Mouse (Mus musculus) kidney, adult 2 months (tissue): ENCODE results near the gene Sucla2. TPM values are rescaled to one million over a fixed set of nuclear protein-coding genes. Genes with fewer than 3 reads are reported as not detected.
"Not testable (repeated sequence)": the region's sequence is repeated elsewhere in the genome, so short reads cannot be mapped to it uniquely, and the experiment has no call there.

Experiments used
- DNase-seq: peaks from one replicate; pipeline ENCODE4 v3.0.0; 2021
- H3K27ac ChIP-seq: fragments of 200-500 bp; 2 replicates; pipeline ENCODE4 v1.5.1; 2012; ENCODE audit warnings: low read depth, low read length, control low read depth, inconsistent platforms; ENCODE audit not compliant: insufficient read depth
- H3K27me3 ChIP-seq: fragments of 200-500 bp; replicated peaks from 2 replicates; pipeline ENCODE4 v1.6.1; 2012; ENCODE audit warnings: mild to moderate bottlenecking, moderate library complexity, low read length, inconsistent platforms; ENCODE audit not compliant: control insufficient read depth, insufficient read depth
- H3K36me3 ChIP-seq: fragments of 200-500 bp; 2 replicates; pipeline ENCODE4 v1.6.1; 2012; ENCODE audit warnings: mild to moderate bottlenecking, moderate library complexity, low read length, inconsistent platforms; ENCODE audit not compliant: control insufficient read depth, insufficient read depth
- H3K4me1 ChIP-seq: fragments of 200-500 bp; 2 replicates; pipeline ENCODE4 v1.6.1; 2011; ENCODE audit warnings: low read length; ENCODE audit not compliant: control insufficient read depth, insufficient read depth
- H3K4me3 ChIP-seq: fragments of 200-500 bp; 2 replicates; pipeline ENCODE4 v1.5.1; 2011; ENCODE audit warnings: mild to moderate bottlenecking, low read depth, low read length, control low read depth; ENCODE audit not compliant: insufficient read depth
- CTCF ChIP-seq: fragments of 200-500 bp; conservative IDR thresholded peaks from 2 replicates; pipeline ENCODE4 v1.5.1; 2011; ENCODE audit warnings: low read depth, mild to moderate bottlenecking, control low read depth, low read length, moderate library complexity, mixed read lengths; ENCODE audit not compliant: insufficient read depth, insufficient read length
- POLR2A ChIP-seq: fragments of 200-500 bp; IDR thresholded peaks from one replicate; pipeline ENCODE4 v1.6.1; 2011; ENCODE audit warnings: low read depth, low read length, control low read depth
- WGBS: fragments of 180-500 bp; shearing (Covaris S2); methylation state at CpG from one replicate; pipeline ENCODE4 v1.1.7; 2018; 5-methylcytosine and 5-hydroxymethylcytosine counted together
- polyA plus RNA-seq: library from polyadenylated mRNA; depleted of rRNA; stranded (reverse); fragments of >200 nt; gene quantifications from 2 replicates; pipeline ENCODE4 v1.2.3, GENCODE M21; 2012

Gene Sucla2
- polyA plus RNA-seq, 1 experiment = 55.4 TPM

GRCm38 (mm10) chr14:73608668-73609481, 83.8 kb downstream of the Sucla2 start:
- DNase-seq = no peak
- Histone ChIP-seq H3K27ac (no peak overlapping the region), H3K4me1 (no peaks in the 10 kb centered on the region), H3K4me3 (no peak overlapping the region), H3K36me3 (no peaks in the 10 kb centered on the region; the same call in 1 of the 2 replicates), H3K27me3 (no peaks in the 10 kb centered on the region)
- TF ChIP-seq POLR2A (no peak), CTCF (no peak)
- whole genome bisulfite sequencing = 22% methylated on average over 11 of the region's 11 CpGs

GRCm38 (mm10) chr14:73614961-73615360, 89.8 kb downstream of the Sucla2 start:
- H3K4me1 ChIP-seq = not testable (repeated sequence)
- 19% methylated on average over 1 of the region's 1 CpGs for WGBS

GRCm38 (mm10) chr14:73620880-73621279, 95.8 kb downstream of the Sucla2 start:
- TF ChIP-seq POLR2A (no peak), CTCF (no peak)
- WGBS = 86% methylated on average over 3 of the region's 3 CpGs
- H3K27ac ChIP-seq = no peak overlapping the region
- no peak for DNase-seq
- H3K36me3 ChIP-seq = no peaks in the 10 kb centered on the region
- H3K4me3 ChIP-seq = no peak overlapping the region
- H3K4me1 ChIP-seq = no peaks in the 10 kb centered on the region
- no peaks in the 10 kb centered on the region for H3K27me3 ChIP-seq

More at GRCm38 (mm10) chr14:73614961-73615360, 89.8 kb downstream of the Sucla2 start:
- H3K27ac ChIP-seq, H3K36me3 ChIP-seq, H3K4me3 ChIP-seq, H3K27me3 ChIP-seq: not testable (repeated sequence)
- DNase-seq = peak; percentile 59

- Histone ChIP-seq H3K36me3 (no peaks in the 10 kb centered on the region), H3K27me3 (no peaks in the 10 kb centered on the region), H3K27ac (no peak overlapping the region), H3K4me3 (no peak overlapping the region), H3K4me1 (no peaks in the 10 kb centered on the region)
- TF ChIP-seq CTCF (no peak), POLR2A (no peak)
- DNase-seq = no peak
- 92% methylated on average over 1 of the region's 1 CpGs for WGBS
Observed at GRCm38 (mm10) chr14:73622988-73623387, 97.9 kb downstream of the Sucla2 start.

GRCm38 (mm10) chr14:73625469-73625868, 100.3 kb downstream of the Sucla2 start:
- Histone ChIP-seq H3K27me3 (no peaks in the 10 kb centered on the region), H3K36me3 (no peaks in the 10 kb centered on the region), H3K27ac (no peak overlapping the region), H3K4me1 (no peaks in the 10 kb centered on the region), H3K4me3 (no peak overlapping the region)
- TF ChIP-seq CTCF (peak; percentile 69), POLR2A (no peak)
- 66% methylated on average over 3 of the region's 3 CpGs for WGBS
- DNase-seq = peak; percentile 36

- no peak for TF ChIP-seq POLR2A
- 55% methylated on average over 4 of the region's 4 CpGs for WGBS
- H3K4me1 ChIP-seq = 0 out of 2 replicates have a peak, but pooled peaks cover 3% of the 10 kb centered on the region
- no peak overlapping the region for H3K4me3 ChIP-seq
- H3K36me3 ChIP-seq = no peaks in the 10 kb centered on the region
- H3K27ac ChIP-seq = no peak overlapping the region
- no peaks in the 10 kb centered on the region for H3K27me3 ChIP-seq
- DNase-seq = peak; percentile 88
Observed at GRCm38 (mm10) chr14:73631511-73631910, 106.4 kb downstream of the Sucla2 start.

- TF ChIP-seq POLR2A (no peak), CTCF (no peak)
- H3K27ac ChIP-seq = no peak overlapping the region
- H3K4me3 ChIP-seq = no peak overlapping the region
- peak; percentile 82 for DNase-seq
- H3K4me1 ChIP-seq = 0 out of 2 replicates have a peak, but pooled peaks cover 3% of the 10 kb centered on the region
- no peaks in the 10 kb centered on the region for H3K36me3 ChIP-seq
- H3K27me3 ChIP-seq = no peaks in the 10 kb centered on the region
- WGBS = 38% methylated on average over 9 of the region's 9 CpGs
Observed at GRCm38 (mm10) chr14:73632648-73633263, 107.6 kb downstream of the Sucla2 start.
